ENCODE assay signal across 8 mouse cellular contexts in genomic region chr15:85831954-85832590, GRCm38 (mm10). TPM values are rescaled to one million over a fixed set of nuclear protein-coding genes. Genes with fewer than 3 reads are reported as not detected.
A peak's percentile ranks its signal among the peaks of the same experiment; 100 is the strongest.
DNase-seq lines count a peak whose midpoint lies in the region; ATAC-seq lines count a peak whose summit lies in the region.

Ttc38 (plus strand) TSS chr15:85832306.

- DNase-seq in R1 (ENCODE audit: low read depth, low spot score) = peak; percentile 94
- peak; percentile 89 to 91 for DNase-seq in cerebellum, postnatal 25 days
- DNase-seq in frontal cortex, postnatal 25 days (ENCODE audit: low spot score in 2 of 2) = peak; percentile 65 to 69
- DNase-seq in layer of hippocampus, postnatal 25 days (ENCODE audit: extremely low spot score in 1 of 2, low spot score in 1 of 2) = peak; percentile 64 to 71
- peak; percentile 85 for DNase-seq in lung, postnatal 14 days
- peak; percentile 50 for DNase-seq in retina, adult 2 months (ENCODE audit: low read depth, low spot score)
- peak; percentile 84 for DNase-seq in thymus, postnatal 25 days

- H3K4me1 ChIP-seq in hindbrain, embryonic 13.5 days (replicated peaks) = peaks cover 12% of the 10 kb centered on the region

- peaks cover 6% of the 10 kb centered on the region for H3K36me3 ChIP-seq in hindbrain, embryonic 13.5 days

- peak within 1 kb of the TSS; percentile 79 for H3K4me2 ChIP-seq in hindbrain, embryonic 13.5 days

- no peaks in the 10 kb centered on the region for H3K9me3 ChIP-seq in hindbrain, embryonic 13.5 days

- ATAC-seq in hindbrain, embryonic 13.5 days (ENCODE audit: low FRiP score) = peak; percentile 92

- under 1% methylated on average over 27 of the region's 27 CpGs for WGBS in hindbrain, embryonic 13.5 days

- peak within 1 kb of the TSS; percentile 77 for H3K9ac ChIP-seq in hindbrain, embryonic 13.5 days

- H3K27me3 ChIP-seq in hindbrain, embryonic 13.5 days = no peaks in the 10 kb centered on the region

- H3K27ac ChIP-seq in hindbrain, embryonic 13.5 days = no peak within 1 kb of the TSS

- H3K4me3 ChIP-seq in hindbrain, embryonic 13.5 days = peak within 1 kb of the TSS; percentile 60

RNA-seq across cellular contexts. Expression of gene Ttc38, which starts in this region (rescaled TPM):
- 3.4 and 3.9 TPM in 2 replicates for polyA plus RNA-seq in hindbrain, embryonic 13.5 days (2015; fragmentation: Nextera tagmentation; extraction: Ambion mirVana)
- 1 to 10 TPM; 4.4 to 7.3 TPM for total RNA-seq in layer of hippocampus, postnatal 25 days (2021)
